Comparison of ENCODE assay signal across 1 mouse cellular context in the genomic region with DNA sequence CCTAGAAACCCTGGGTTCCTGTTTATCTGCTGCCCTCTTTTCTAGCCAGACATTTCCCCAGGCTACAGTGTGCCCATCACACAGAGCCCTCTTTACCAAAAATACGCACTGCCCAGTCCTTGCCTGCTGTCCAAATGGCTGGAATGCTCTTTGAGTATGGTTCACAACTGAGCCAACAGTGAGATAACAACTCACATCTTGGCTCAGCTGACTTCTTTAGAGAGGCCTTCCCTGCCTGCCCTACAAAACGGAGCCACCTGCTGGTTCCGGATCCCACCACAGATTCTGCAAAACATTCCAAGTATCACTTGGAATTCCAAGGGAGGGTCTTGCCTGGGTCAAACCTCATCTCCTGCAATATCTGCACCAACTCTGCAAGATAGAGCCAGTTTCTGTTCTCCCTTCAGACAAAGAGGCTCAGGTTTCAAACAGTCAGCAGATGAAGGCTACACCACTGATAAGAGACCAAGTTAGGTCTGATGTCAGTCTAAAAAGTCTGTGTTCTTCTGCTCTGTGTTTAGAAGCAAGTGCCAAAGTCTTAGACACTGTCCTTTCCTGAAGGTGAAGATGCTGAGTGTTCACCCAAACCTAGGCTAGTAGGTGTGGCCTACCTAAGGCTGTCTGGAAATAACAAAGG.
TF ChIP-seq lines count a peak whose summit lies in the region.

No protein-coding gene starts in this region.

TF ChIP-seq in MEL, 35 proteins besides CTCF, POLR2A, EP300 and RAD21 (continued from another document):
- TF ChIP-seq UBTF (IDR thresholded peaks at IDR 0.05; ENCODE audit: borderline replicate concordance, insufficient read depth, low read depth, low read length) = no peak
